Mouse (Mus musculus) CH12.LX (cell line): ENCODE data around the gene Rbsn.

Source experiments
- CHD2 ChIP-seq: IDR thresholded peaks from 2 replicates; pipeline ENCODE4 v1.6.1; 2011; ENCODE audit warnings: low read length, improper control_type of control experiment
- CTCF ChIP-seq, 2 experiments: IDR thresholded peaks in 1 of 2; conservative IDR thresholded peaks in 1 of 2; 2 replicates each; pipeline ENCODE4 v1.5.1; 2011 to 2012; ENCODE audit warnings: low read depth in 2 of 2, low read length in 2 of 2, improper control_type of control experiment in 1 of 2, inconsistent platforms in 1 of 2, mild to moderate bottlenecking in 1 of 2, moderate library complexity in 1 of 2
- EP300 ChIP-seq: IDR thresholded peaks from 2 replicates; pipeline ENCODE4 v1.6.1; 2011; ENCODE audit warnings: low read length, improper control_type of control experiment
- ETS1 ChIP-seq: conservative IDR thresholded peaks from 2 replicates; pipeline ENCODE4 v1.6.1; 2012; ENCODE audit warnings: low read depth, mild to moderate bottlenecking, inconsistent platforms, low read length, improper control_type of control experiment, moderate library complexity
- JUND ChIP-seq: conservative IDR thresholded peaks from 2 replicates; pipeline ENCODE4 v1.6.1; 2011; ENCODE audit warnings: low read depth, low read length, improper control_type of control experiment
- MAFK ChIP-seq: IDR thresholded peaks from 2 replicates; pipeline ENCODE4 v1.6.1; 2011; ENCODE audit warnings: low read length, improper control_type of control experiment; ENCODE audit not compliant: insufficient replicate concordance
- MAX ChIP-seq: IDR thresholded peaks from 2 replicates; pipeline ENCODE4 v1.6.1; 2011; ENCODE audit warnings: low read length, improper control_type of control experiment
- MAZ ChIP-seq: IDR thresholded peaks from 2 replicates; pipeline ENCODE4 v1.6.1; 2012; ENCODE audit warnings: low read depth, mild to moderate bottlenecking, inconsistent platforms, low read length, improper control_type of control experiment, moderate library complexity
- MYC ChIP-seq: IDR thresholded peaks from 2 replicates; pipeline ENCODE4 v1.6.1; 2011; ENCODE audit warnings: low read depth, mild to moderate bottlenecking, improper control_type of control experiment, low read length
- POLR2A ChIP-seq: IDR thresholded peaks from 2 replicates; pipeline ENCODE4 v1.6.1; 2011; ENCODE audit warnings: low read depth, mild to moderate bottlenecking, improper control_type of control experiment, low read length
- POLR2AphosphoS2 ChIP-seq: IDR thresholded peaks from 2 replicates; pipeline ENCODE4 v1.6.1; 2011; ENCODE audit warnings: low read depth, low read length, improper control_type of control experiment
- TBP ChIP-seq: conservative IDR thresholded peaks from 2 replicates; pipeline ENCODE4 v1.6.1; 2011; ENCODE audit warnings: low read depth, low read length, improper control_type of control experiment
- USF1 ChIP-seq: IDR thresholded peaks from 2 replicates; pipeline ENCODE4 v1.6.1; 2014; ENCODE audit warnings: low read depth, mild to moderate bottlenecking, inconsistent platforms, low read length, improper control_type of control experiment

- TF ChIP-seq MAX (no peak), POLR2A (no peak), POLR2AphosphoS2 (no peak), ETS1 (no peak), MAZ (no peak), CTCF (conservative IDR thresholded peaks at IDR 0.05 in 1 of 2, IDR thresholded peaks at IDR 0.05 in 1 of 2; ENCODE audit: low read depth in 2 of 2, low read length in 2 of 2) (no peak), USF1 (no peak), JUND (no peak), CHD2 (no peak), TBP (no peak), MYC (no peak), MAFK (no peak), EP300 (no peak)
Observed at GRCm38 (mm10) chr6:92221604-92222003, 6.9 kb upstream of the Rbsn start.
